ENCODE assay signal across 13 mouse cellular contexts in genomic region chr2:156924210-156924898, GRCm38 (mm10). TPM values are rescaled to one million over a fixed set of nuclear protein-coding genes. Genes with fewer than 3 reads are reported as not detected.
DNase-seq lines count a peak whose midpoint lies in the region; ATAC-seq and TF ChIP-seq lines count a peak whose summit lies in the region.
"Had no signal": no experiment of that assay in that cellular context is flagged by ENCODE, and none has a peak within 500 bp of the region (broad histone marks: within the 10 kb centered on the region; RNA-seq: fewer than 3 reads in every experiment).

No protein-coding gene starts in this region.

- TF ChIP-seq CTCF in stomach, postnatal 0 days (IDR thresholded peaks at IDR 0.05; ENCODE audit: low read depth): no peak

- peaks cover 6% of the 10 kb centered on the region; the same call in 1 of the 2 replicates for H3K4me1 ChIP-seq in kidney, embryonic 16.5 days (ENCODE audit: insufficient read depth, low read length)
- peaks cover 36% of the 10 kb centered on the region for H3K4me1 ChIP-seq in liver, embryonic 11.5 days (replicated peaks; ENCODE audit: control insufficient read depth, insufficient read depth, low read length)
- no peaks in the 10 kb centered on the region for H3K4me1 ChIP-seq in stomach, postnatal 0 days (replicated peaks; ENCODE audit: control insufficient read depth, insufficient read depth)

- WGBS in kidney, embryonic 16.5 days: 27% methylated on average over 3 of the region's 3 CpGs
- WGBS in liver, embryonic 11.5 days: 30% methylated on average over 3 of the region's 3 CpGs
- WGBS in stomach, postnatal 0 days: 29% methylated on average over 3 of the region's 3 CpGs

- no peak for TF ChIP-seq EP300 in stomach, postnatal 0 days (optimal IDR thresholded peaks at IDR 0.05)

- ATAC-seq in kidney, embryonic 16.5 days (ENCODE audit: low FRiP score, low TSS enrichment): no peak
- peak; percentile 92 for ATAC-seq in liver, embryonic 11.5 days (replicated peaks; ENCODE audit: low FRiP score)
- ATAC-seq in stomach, postnatal 0 days (ENCODE audit: low FRiP score, low TSS enrichment): 0 out of 2 replicates have a peak, but pooled peaks have one; percentile 18
- ATAC-seq: activated CD4-positive, CD25-positive, alpha-beta regulatory T cell, adult 4 months; forebrain, embryonic 14.5 days had no signal

- H3K9me3 ChIP-seq in kidney, embryonic 16.5 days (ENCODE audit: low read length): no peaks in the 10 kb centered on the region
- H3K9me3 ChIP-seq in liver, embryonic 11.5 days (ENCODE audit: control insufficient read depth, low read length): no peaks in the 10 kb centered on the region
- H3K9me3 ChIP-seq in stomach, postnatal 0 days (ENCODE audit: control insufficient read depth, low read length): no peaks in the 10 kb centered on the region

- no peak for DNase-seq in kidney, postnatal 10 days
- DNase-seq in c-Kit-positive CD71-negative TER-119-negative erythroid progenitor cells, embryonic 14.5 days (ENCODE audit: low read depth): peak; percentile 32
- DNase-seq in liver, embryonic 11.5 days (ENCODE audit: low spot score): no peak
- DNase-seq in stomach, postnatal 0 days (ENCODE audit: low spot score): no peak
- DNase-seq in right cerebral cortex, postnatal 25 days: no peak
- no peak for DNase-seq in cerebellum, adult 18-20 months
- DNase-seq: thymus, postnatal 25 days had no signal

- H3K9ac ChIP-seq in kidney, embryonic 16.5 days (replicated peaks; ENCODE audit: low read length): no peak overlapping the region
- no peak overlapping the region for H3K9ac ChIP-seq in liver, embryonic 11.5 days (ENCODE audit: low read depth, low read length)
- H3K9ac ChIP-seq in stomach, postnatal 0 days (ENCODE audit: low read length): no peak overlapping the region

- H3K4me3 ChIP-seq in kidney, embryonic 16.5 days (ENCODE audit: low read length): no peak overlapping the region
- no peak overlapping the region for H3K4me3 ChIP-seq in liver, embryonic 11.5 days (ENCODE audit: low read depth, low read length)
- H3K4me3 ChIP-seq in stomach, postnatal 0 days (ENCODE audit: low read depth, low read length): no peak overlapping the region
- H3K4me3 ChIP-seq: myocyte had no signal

- no peak overlapping the region for H3K4me2 ChIP-seq in kidney, embryonic 16.5 days (replicated peaks; ENCODE audit: low read depth, low read length)
- H3K4me2 ChIP-seq in liver, embryonic 11.5 days: peak overlapping the region; percentile 36; the same call in 1 of the 2 replicates
- H3K4me2 ChIP-seq in stomach, postnatal 0 days (replicated peaks; ENCODE audit: low read depth): no peak overlapping the region

- H3K36me3 ChIP-seq in kidney, embryonic 16.5 days (ENCODE audit: insufficient read depth, low read length): peaks cover 7% of the 10 kb centered on the region; the same call in 1 of the 2 replicates
- no peaks in the 10 kb centered on the region; the same call in 1 of the 2 replicates for H3K36me3 ChIP-seq in liver, embryonic 11.5 days (ENCODE audit: control insufficient read depth, insufficient read depth, low read length)
- peaks cover 3% of the 10 kb centered on the region; the same call in 1 of the 2 replicates for H3K36me3 ChIP-seq in stomach, postnatal 0 days (ENCODE audit: control insufficient read depth, insufficient read depth, low read length)

- H3K27ac ChIP-seq in kidney, embryonic 16.5 days (ENCODE audit: low read length): peak overlapping the region; percentile 23; the same call in 1 of the 2 replicates
- H3K27ac ChIP-seq in liver, embryonic 11.5 days (ENCODE audit: low read depth, low read length): peak overlapping the region; percentile 78
- no peak overlapping the region for H3K27ac ChIP-seq in stomach, postnatal 0 days (replicated peaks)
- H3K27ac ChIP-seq: hindbrain, postnatal 0 days; macrophage had no signal

- H3K27me3 ChIP-seq in kidney, embryonic 16.5 days (ENCODE audit: insufficient read depth, low read length): no peaks in the 10 kb centered on the region
- H3K27me3 ChIP-seq in liver, embryonic 11.5 days (replicated peaks; ENCODE audit: control insufficient read depth, insufficient read depth, low read length): no peaks in the 10 kb centered on the region
- no peaks in the 10 kb centered on the region for H3K27me3 ChIP-seq in stomach, postnatal 0 days (ENCODE audit: control insufficient read depth, insufficient read depth, low read length)

RNA-seq across cellular contexts. Expression of gene Sla2, which starts 37.4 kb away (rescaled TPM):
- 0.14 and 0.36 TPM in 2 replicates for polyA plus RNA-seq in kidney, embryonic 16.5 days (2015; fragmentation: Nextera tagmentation; extraction: Ambion mirVana)
- 11.6 and 11.9 TPM in 2 replicates for polyA plus RNA-seq in liver, embryonic 11.5 days (2014; fragmentation: Nextera tagmentation; extraction: Ambion mirVana)
- polyA plus RNA-seq in stomach, postnatal 0 days (2015; fragmentation: Nextera tagmentation; extraction: Ambion mirVana): 0.10 and 0.17 TPM in 2 replicates
